Mouse (Mus musculus) lung, postnatal 0 days (tissue): ENCODE measurements around the gene Sfi1.
"Not testable (repeated sequence)": the region's sequence is repeated elsewhere in the genome, so short reads cannot be mapped to it uniquely, and the experiment has no call there.

ENCODE experiments used
- CTCF ChIP-seq: IDR thresholded peaks from 2 replicates; pipeline ENCODE4 v1.5.1; 2016; ENCODE audit warnings: antibody characterized with exemption, mild to moderate bottlenecking
- EP300 ChIP-seq: IDR thresholded peaks from 2 replicates; pipeline ENCODE4 v1.6.1; 2016; ENCODE audit warnings: antibody characterized with exemption, mild to moderate bottlenecking, control low read depth

DNA sequence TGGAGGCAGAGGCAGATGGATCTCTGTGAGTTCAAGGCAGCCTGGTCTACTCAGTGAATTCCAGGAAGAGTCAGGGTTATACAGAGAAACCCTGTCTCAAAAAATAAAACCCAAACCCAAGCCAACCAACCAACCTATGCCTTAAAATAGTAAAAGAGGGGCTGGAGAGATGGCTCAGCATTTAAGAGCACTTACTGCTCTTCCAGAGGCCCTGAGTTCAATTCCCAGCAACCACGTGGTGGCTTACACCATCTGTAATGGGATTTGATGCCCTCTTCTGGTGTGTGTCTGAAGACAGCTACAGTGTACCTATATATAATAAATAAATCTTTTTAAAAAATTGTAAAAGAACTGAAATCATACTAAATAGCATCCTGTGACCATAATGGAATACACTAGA lies 21.3 kb downstream of the Sfi1 start:
- TF ChIP-seq CTCF, EP300: not testable (repeated sequence)
